Mouse (Mus musculus) CH12.LX (cell line): ENCODE results near the gene Wdr61.

Experiments
- CHD2 ChIP-seq: IDR thresholded peaks from 2 replicates; pipeline ENCODE4 v1.6.1; 2011; ENCODE audit warnings: low read length, improper control_type of control experiment
- CTCF ChIP-seq, 2 experiments: IDR thresholded peaks in 1 of 2; conservative IDR thresholded peaks in 1 of 2; 2 replicates each; pipeline ENCODE4 v1.5.1; 2011 to 2012; ENCODE audit warnings: low read depth in 2 of 2, low read length in 2 of 2, improper control_type of control experiment in 1 of 2, inconsistent platforms in 1 of 2, mild to moderate bottlenecking in 1 of 2, moderate library complexity in 1 of 2
- EP300 ChIP-seq: IDR thresholded peaks from 2 replicates; pipeline ENCODE4 v1.6.1; 2011; ENCODE audit warnings: low read length, improper control_type of control experiment
- ETS1 ChIP-seq: conservative IDR thresholded peaks from 2 replicates; pipeline ENCODE4 v1.6.1; 2012; ENCODE audit warnings: low read depth, mild to moderate bottlenecking, inconsistent platforms, low read length, improper control_type of control experiment, moderate library complexity
- HCFC1 ChIP-seq: IDR thresholded peaks from 2 replicates; pipeline ENCODE4 v1.6.1; 2012; ENCODE audit warnings: low read depth, mild to moderate bottlenecking, inconsistent platforms, low read length, improper control_type of control experiment
- JUN ChIP-seq: IDR thresholded peaks from 2 replicates; pipeline ENCODE4 v1.6.1; 2011; ENCODE audit warnings: low read depth, mild to moderate bottlenecking, low read length, improper control_type of control experiment, moderate library complexity; ENCODE audit not compliant: insufficient read depth
- MEF2A ChIP-seq: IDR thresholded peaks from 2 replicates; pipeline ENCODE4 v1.6.1; 2014; ENCODE audit warnings: low read depth, mild to moderate bottlenecking, inconsistent platforms, low read length, improper control_type of control experiment, borderline replicate concordance
- NELFE ChIP-seq: IDR thresholded peaks from 2 replicates; pipeline ENCODE4 v1.6.1; 2011; ENCODE audit warnings: low read depth, low read length, improper control_type of control experiment
- NRF1 ChIP-seq: IDR thresholded peaks from 2 replicates; pipeline ENCODE4 v1.6.1; 2014; ENCODE audit warnings: low read depth, mild to moderate bottlenecking, inconsistent platforms, low read length, improper control_type of control experiment, moderate library complexity
- POLR2A ChIP-seq: IDR thresholded peaks from 2 replicates; pipeline ENCODE4 v1.6.1; 2011; ENCODE audit warnings: low read depth, mild to moderate bottlenecking, improper control_type of control experiment, low read length
- RCOR1 ChIP-seq: conservative IDR thresholded peaks from 2 replicates; pipeline ENCODE4 v1.6.1; 2012; ENCODE audit warnings: low read depth, mild to moderate bottlenecking, inconsistent platforms, low read length, improper control_type of control experiment
- TCF12 ChIP-seq: IDR thresholded peaks from 2 replicates; pipeline ENCODE4 v1.6.1; 2014; ENCODE audit warnings: low read depth, mild to moderate bottlenecking, inconsistent platforms, low read length, improper control_type of control experiment
- USF1 ChIP-seq: IDR thresholded peaks from 2 replicates; pipeline ENCODE4 v1.6.1; 2014; ENCODE audit warnings: low read depth, mild to moderate bottlenecking, inconsistent platforms, low read length, improper control_type of control experiment
- ZKSCAN1 ChIP-seq: IDR thresholded peaks from 2 replicates; pipeline ENCODE4 v1.6.1; 2012; ENCODE audit warnings: low read depth, inconsistent platforms, low read length, improper control_type of control experiment, borderline replicate concordance

GRCm38 (mm10) chr9:54707288-54707999 is 26.9 kb downstream of the Wdr61 start:
- TF ChIP-seq CTCF (conservative IDR thresholded peaks at IDR 0.05 in 1 of 2, IDR thresholded peaks at IDR 0.05 in 1 of 2; ENCODE audit: low read depth in 2 of 2, low read length in 2 of 2) (no peak), ETS1 (no peak), NELFE (no peak), POLR2A (no peak), ZKSCAN1 (no peak), RCOR1 (no peak), EP300 (no peak), CHD2 (no peak), TCF12 (no peak), NRF1 (no peak), HCFC1 (no peak), JUN (no peak), MEF2A (no peak), USF1 (no peak)
